9 mouse cellular contexts compared by ENCODE assay signal in the genomic region with DNA sequence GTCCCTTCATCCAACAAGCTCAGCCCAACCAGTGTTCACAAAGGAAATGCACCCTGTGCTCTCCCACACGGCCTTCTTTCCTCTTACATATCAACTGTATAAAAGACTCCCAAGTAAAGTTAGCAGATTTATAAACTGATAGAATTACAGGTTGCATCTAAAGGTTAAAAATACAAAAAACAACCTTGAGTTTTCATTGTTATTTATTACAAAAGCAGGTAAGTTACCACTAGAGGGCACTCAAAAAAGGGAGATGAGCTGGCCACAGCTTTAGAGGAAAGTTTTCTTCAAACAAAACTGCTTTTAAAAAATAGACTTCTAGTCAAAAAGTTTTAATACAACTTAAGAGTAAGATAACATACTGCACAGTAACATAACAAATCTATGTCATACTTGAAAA. TPM values are rescaled to one million over a fixed set of nuclear protein-coding genes. Genes with fewer than 3 reads are reported as not detected.
DNase-seq lines count a peak whose midpoint lies in the region; ATAC-seq and TF ChIP-seq lines count a peak whose summit lies in the region.
"Had no signal": no experiment of that assay in that cellular context is flagged by ENCODE, and none has a peak within 500 bp of the region (broad histone marks: within the 10 kb centered on the region; RNA-seq: fewer than 3 reads in every experiment).

No protein-coding gene starts in this region.

- H3K27me3 ChIP-seq in forebrain, postnatal 0 days (ENCODE audit: insufficient read depth, low read length), result no peaks in the 10 kb centered on the region
- H3K27me3 ChIP-seq in forebrain, embryonic 11.5 days (ENCODE audit: control insufficient read depth, insufficient read depth, low read length), result no peaks in the 10 kb centered on the region
- no peaks in the 10 kb centered on the region for H3K27me3 ChIP-seq in liver, postnatal 0 days (ENCODE audit: insufficient read depth, low read length)
- H3K27me3 ChIP-seq in liver, embryonic 11.5 days (replicated peaks; ENCODE audit: control insufficient read depth, insufficient read depth, low read length), result no peaks in the 10 kb centered on the region
- H3K27me3 ChIP-seq: embryonic facial prominence, embryonic 13.5 days had no signal

- H3K9me3 ChIP-seq in forebrain, postnatal 0 days (ENCODE audit: low read length), result no peaks in the 10 kb centered on the region
- H3K9me3 ChIP-seq in forebrain, embryonic 11.5 days (ENCODE audit: control insufficient read depth, low read length), result no peaks in the 10 kb centered on the region
- H3K9me3 ChIP-seq in liver, postnatal 0 days (ENCODE audit: low read length), result no peaks in the 10 kb centered on the region
- no peaks in the 10 kb centered on the region for H3K9me3 ChIP-seq in liver, embryonic 11.5 days (ENCODE audit: control insufficient read depth, low read length)
- H3K9me3 ChIP-seq: embryonic facial prominence, embryonic 13.5 days had no signal

- H3K4me2 ChIP-seq in forebrain, postnatal 0 days (ENCODE audit: low read depth), result no peak overlapping the region
- H3K4me2 ChIP-seq in forebrain, embryonic 11.5 days (ENCODE audit: low read depth, low read length, severe bottlenecking), result no peak overlapping the region
- H3K4me2 ChIP-seq in liver, postnatal 0 days (ENCODE audit: low read depth, low read length), result no peak overlapping the region
- H3K4me2 ChIP-seq in liver, embryonic 11.5 days, result no peak overlapping the region
- H3K4me2 ChIP-seq: embryonic facial prominence, embryonic 13.5 days had no signal

- peaks cover 17% of the 10 kb centered on the region for H3K36me3 ChIP-seq in forebrain, postnatal 0 days (ENCODE audit: insufficient read depth)
- H3K36me3 ChIP-seq in forebrain, embryonic 11.5 days (ENCODE audit: control insufficient read depth, insufficient read depth, low read length), result no peaks in the 10 kb centered on the region; the same call in 1 of the 2 replicates
- H3K36me3 ChIP-seq in liver, postnatal 0 days (replicated peaks; ENCODE audit: insufficient read depth, low read length), result peaks cover 53% of the 10 kb centered on the region
- H3K36me3 ChIP-seq in liver, embryonic 11.5 days (ENCODE audit: control insufficient read depth, insufficient read depth, low read length), result peaks cover 5% of the 10 kb centered on the region; the same call in 1 of the 2 replicates

- WGBS in forebrain, postnatal 0 days, result 44% methylated on average over 1 of the region's 1 CpGs
- 68% methylated on average over 1 of the region's 1 CpGs for WGBS in forebrain, embryonic 11.5 days
- WGBS in liver, postnatal 0 days (ENCODE audit: insufficient replicate concordance), result 30% methylated on average over 1 of the region's 1 CpGs
- WGBS in liver, embryonic 11.5 days, result 55% methylated on average over 1 of the region's 1 CpGs

- H3K4me3 ChIP-seq in forebrain, postnatal 0 days (ENCODE audit: low read depth, low read length), result no peak overlapping the region
- no peak overlapping the region for H3K4me3 ChIP-seq in forebrain, embryonic 11.5 days (ENCODE audit: low read depth, low read length)
- no peak overlapping the region for H3K4me3 ChIP-seq in liver, postnatal 0 days (ENCODE audit: low read depth, low read length)
- H3K4me3 ChIP-seq in liver, embryonic 11.5 days (ENCODE audit: low read depth, low read length), result no peak overlapping the region
- H3K4me3 ChIP-seq: embryonic facial prominence, embryonic 13.5 days had no signal

- peak; percentile 38 for DNase-seq in forebrain, postnatal 0 days
- no peak for DNase-seq in forebrain, embryonic 11.5 days (ENCODE audit: low spot score)
- no peak for DNase-seq in liver, postnatal 0 days
- DNase-seq in liver, embryonic 11.5 days (ENCODE audit: low spot score), result no peak
- DNase-seq in NIH3T3 (ENCODE audit: low read depth), result peak; percentile 68
- no peak for DNase-seq in left cerebral cortex, adult 11 months (ENCODE audit: low spot score)
- no peak for DNase-seq in layer of hippocampus, postnatal 36 days

- no peaks in the 10 kb centered on the region for H3K4me1 ChIP-seq in forebrain, postnatal 0 days (ENCODE audit: insufficient read depth)
- H3K4me1 ChIP-seq in forebrain, embryonic 11.5 days (replicated peaks; ENCODE audit: control insufficient read depth, insufficient read depth, low read length), result no peaks in the 10 kb centered on the region
- H3K4me1 ChIP-seq in liver, postnatal 0 days (ENCODE audit: insufficient read depth), result 0 out of 2 replicates have a peak, but pooled peaks cover 2% of the 10 kb centered on the region
- peaks cover 4% of the 10 kb centered on the region for H3K4me1 ChIP-seq in liver, embryonic 11.5 days (replicated peaks; ENCODE audit: control insufficient read depth, insufficient read depth, low read length)
- H3K4me1 ChIP-seq: embryonic facial prominence, embryonic 13.5 days had no signal

- peak; percentile 63 for TF ChIP-seq CTCF in forebrain, postnatal 0 days (IDR thresholded peaks at IDR 0.05; ENCODE audit: low read depth)
- peak; percentile 58 for TF ChIP-seq CTCF in liver, postnatal 0 days (IDR thresholded peaks at IDR 0.05; ENCODE audit: low read depth)

- no peak for ATAC-seq in forebrain, postnatal 0 days
- no peak for ATAC-seq in forebrain, embryonic 11.5 days (replicated peaks; ENCODE audit: low FRiP score)
- no peak for ATAC-seq in liver, postnatal 0 days
- ATAC-seq in liver, embryonic 11.5 days (replicated peaks; ENCODE audit: low FRiP score), result no peak
- peak; percentile 58 for ATAC-seq in megakaryocyte progenitor cell, adult 5-6 weeks (replicated peaks; ENCODE audit: poor library complexity)

- H3K9ac ChIP-seq in forebrain, postnatal 0 days, result no peak overlapping the region
- no peak overlapping the region for H3K9ac ChIP-seq in forebrain, embryonic 11.5 days (ENCODE audit: low read length)
- H3K9ac ChIP-seq in liver, postnatal 0 days (replicated peaks), result no peak overlapping the region
- no peak overlapping the region for H3K9ac ChIP-seq in liver, embryonic 11.5 days (ENCODE audit: low read depth, low read length)
- H3K9ac ChIP-seq: embryonic facial prominence, embryonic 13.5 days had no signal

- H3K27ac ChIP-seq in forebrain, postnatal 0 days (ENCODE audit: low read depth, low read length), result no peak overlapping the region
- no peak overlapping the region for H3K27ac ChIP-seq in forebrain, embryonic 11.5 days (ENCODE audit: low read depth, low read length)
- no peak overlapping the region for H3K27ac ChIP-seq in liver, postnatal 0 days (ENCODE audit: low read depth)
- no peak overlapping the region for H3K27ac ChIP-seq in liver, embryonic 11.5 days (ENCODE audit: low read depth, low read length)
- H3K27ac ChIP-seq: embryonic facial prominence, embryonic 13.5 days had no signal

- no peak for TF ChIP-seq EP300 in liver, postnatal 0 days (IDR thresholded peaks at IDR 0.05; ENCODE audit: low read depth)

RNA-seq across cellular contexts. Expression of gene Kras, which starts 7.5 kb away (rescaled TPM):
- total RNA-seq in forebrain, postnatal 0 days (2014; rRNA removed), result 41.3 and 47.6 TPM in 2 replicates
- 82.8 and 92.1 TPM in 2 replicates for polyA plus RNA-seq in forebrain, postnatal 0 days (2015; fragmentation: Nextera tagmentation; extraction: Ambion mirVana)
- polyA plus RNA-seq in forebrain, embryonic 11.5 days (2014; fragmentation: Nextera tagmentation; extraction: Ambion mirVana), result 134 and 144 TPM in 2 replicates
- 41.0 and 48.0 TPM in 2 replicates for polyA plus RNA-seq in liver, postnatal 0 days (2015; fragmentation: Nextera tagmentation; extraction: Ambion mirVana)
- 92.3 and 92.8 TPM in 2 replicates for polyA plus RNA-seq in liver, embryonic 11.5 days (2014; fragmentation: Nextera tagmentation; extraction: Ambion mirVana)
- 48.7 and 49.4 TPM in 2 replicates for total RNA-seq in megakaryocyte progenitor cell, adult 5-6 weeks (2015)
- total RNA-seq in megakaryocyte progenitor cell, adult 5-6 weeks (2017), result 11.7 and 21.0 TPM in 2 replicates
- total RNA-seq in layer of hippocampus, postnatal 36 days (2021), result 10 to 100 TPM; 74.0 to 74.2 TPM

RNA-seq across cellular contexts. Expression of gene Etfrf1, which starts 31.6 kb away (rescaled TPM):
- total RNA-seq in forebrain, postnatal 0 days (2014; rRNA removed), result 18.2 and 18.9 TPM in 2 replicates
- 19.6 and 26.7 TPM in 2 replicates for polyA plus RNA-seq in forebrain, postnatal 0 days (2015; fragmentation: Nextera tagmentation; extraction: Ambion mirVana)
- polyA plus RNA-seq in forebrain, embryonic 11.5 days (2014; fragmentation: Nextera tagmentation; extraction: Ambion mirVana), result 29.9 and 32.8 TPM in 2 replicates
- polyA plus RNA-seq in liver, postnatal 0 days (2015; fragmentation: Nextera tagmentation; extraction: Ambion mirVana), result 42.3 and 44.9 TPM in 2 replicates
- polyA plus RNA-seq in liver, embryonic 11.5 days (2014; fragmentation: Nextera tagmentation; extraction: Ambion mirVana), result 23.1 and 24.8 TPM in 2 replicates
- 20.7 and 21.9 TPM in 2 replicates for total RNA-seq in megakaryocyte progenitor cell, adult 5-6 weeks (2015)
- total RNA-seq in megakaryocyte progenitor cell, adult 5-6 weeks (2017), result 18.0 and 23.0 TPM in 2 replicates
- total RNA-seq in layer of hippocampus, postnatal 36 days (2021), result 10 to 100 TPM; 20.6 to 21.1 TPM

RNA-seq across cellular contexts. Expression of gene Casc1, which starts 31.7 kb away (rescaled TPM):
- 1.5 TPM in 2 replicates for total RNA-seq in forebrain, postnatal 0 days (2014; rRNA removed)
- polyA plus RNA-seq in forebrain, postnatal 0 days (2015; fragmentation: Nextera tagmentation; extraction: Ambion mirVana), result 0.96 and 1.5 TPM in 2 replicates
- 0.48 and 0.73 TPM in 2 replicates for polyA plus RNA-seq in forebrain, embryonic 11.5 days (2014; fragmentation: Nextera tagmentation; extraction: Ambion mirVana)
- polyA plus RNA-seq in liver, postnatal 0 days (2015; fragmentation: Nextera tagmentation; extraction: Ambion mirVana), result 0.11 and 0.13 TPM in 2 replicates
- polyA plus RNA-seq in liver, embryonic 11.5 days (2014; fragmentation: Nextera tagmentation; extraction: Ambion mirVana), result 0.22 and 0.40 TPM in 2 replicates
- total RNA-seq in megakaryocyte progenitor cell, adult 5-6 weeks (2015), result 0.15 and 0.32 TPM in 2 replicates
- 0.04 and 0.47 TPM in 2 replicates for total RNA-seq in megakaryocyte progenitor cell, adult 5-6 weeks (2017)
- total RNA-seq in layer of hippocampus, postnatal 36 days (2021), result 1 to 10 TPM; 1.2 to 1.9 TPM

Comparison
In these comparisons a context has a peak if more than half of its experiments do, and no peak if none do; other contexts are left out.
1. DNase-seq: peak in forebrain, postnatal 0 days (single experiment) and NIH3T3 (single experiment); none in forebrain, embryonic 11.5 days (single experiment), liver, postnatal 0 days (single experiment), liver, embryonic 11.5 days (single experiment), left cerebral cortex, adult 11 months (single experiment) and layer of hippocampus, postnatal 36 days (0 of 2).